Mouse (Mus musculus) hindbrain, embryonic 14.5 days (tissue): Measurements from ENCODE around the gene Nkiras2. TPM values are rescaled to one million over a fixed set of nuclear protein-coding genes. Genes with fewer than 3 reads are reported as not detected.

ENCODE experiments used
- ATAC-seq: fragments of 200-750 bp; cut with Nextera tagmentation; 2 replicates; pipeline ENCODE4 v1.8.0; 2017; ENCODE audit warnings: moderate number of reproducible peaks, mild to moderate bottlenecking, moderate TSS enrichment, moderate library complexity; ENCODE audit not compliant: low FRiP score
- DNase-seq: peaks from one replicate; pipeline ENCODE4 v3.0.0-alpha.2; 2015; ENCODE audit warnings: low spot score
- H3K27ac ChIP-seq: fragments of 300-500 bp; sonication (generic); 2 replicates; pipeline ENCODE4 v1.5.1; 2014; ENCODE audit warnings: mild to moderate bottlenecking, moderate library complexity
- H3K27me3 ChIP-seq: fragments of 300-500 bp; sonication (generic); 2 replicates; pipeline ENCODE4 v1.6.1; 2014; ENCODE audit warnings: mild to moderate bottlenecking, low read length, mixed read lengths; ENCODE audit not compliant: control insufficient read depth, insufficient read depth
- H3K36me3 ChIP-seq: fragments of 300-500 bp; sonication (generic); replicated peaks from 2 replicates; pipeline ENCODE4 v1.6.1; 2014; ENCODE audit not compliant: control insufficient read depth, insufficient read depth
- H3K4me1 ChIP-seq: fragments of 300-500 bp; sonication (generic); replicated peaks from 2 replicates; pipeline ENCODE4 v1.6.1; 2014; ENCODE audit warnings: antibody characterized with exemption, low read length, mixed read lengths; ENCODE audit not compliant: control insufficient read depth, insufficient read depth
- H3K4me2 ChIP-seq: fragments of 300-500 bp; sonication (generic); replicated peaks from 2 replicates; pipeline ENCODE4 v1.6.1; 2014; ENCODE audit warnings: mild to moderate bottlenecking, moderate library complexity
- H3K4me3 ChIP-seq: fragments of 300-500 bp; sonication (generic); replicated peaks from 2 replicates; pipeline ENCODE4 v1.5.1; 2014; ENCODE audit warnings: mild to moderate bottlenecking, low read length
- H3K9ac ChIP-seq: fragments of 300-500 bp; sonication (generic); 2 replicates; pipeline ENCODE4 v1.6.1; 2014
- H3K9me3 ChIP-seq: fragments of 300-500 bp; sonication (generic); 2 replicates; pipeline ENCODE4 v1.6.1; 2016; ENCODE audit warnings: low read length; ENCODE audit not compliant: control insufficient read depth
- WGBS: fragments of 180-500 bp; shearing (Covaris S2); extraction: QIAGEN DNeasy Blood & Tissue Kit; methylation state at CpG from one replicate; pipeline ENCODE4 v1.1.7; 2014; 5-methylcytosine and 5-hydroxymethylcytosine counted together
- polyA plus RNA-seq: library from polyadenylated mRNA; unstranded; fragments of >200 nt; fragmentation: Nextera tagmentation; extraction: Ambion mirVana; gene quantifications from 2 replicates; pipeline ENCODE4 v1.2.1, GENCODE M21; 2014

The Nkiras2 gene
- polyA plus RNA-seq, 1 experiment from 2014 or later = 103 TPM

- Histone ChIP-seq H3K36me3 (no peaks in the 10 kb centered on the region), H3K9me3 (no peaks in the 10 kb centered on the region), H3K4me1 (no peaks in the 10 kb centered on the region), H3K4me2 (no peak overlapping the region), H3K27me3 (0 out of 2 replicates have a peak, but pooled peaks cover 7% of the 10 kb centered on the region), H3K9ac (no peak overlapping the region), H3K27ac (no peak overlapping the region), H3K4me3 (no peak overlapping the region)
- WGBS = 67% methylated on average over 1 of the region's 1 CpGs
- DNase-seq (no peak), ATAC-seq (no peak)
Measured at GRCm38 (mm10) chr11:100671049-100671448, 52.0 kb downstream of the Nkiras2 start.

- no peak overlapping the region for H3K27ac ChIP-seq
Measured at GRCm38 (mm10) chr11:100671956-100672355, 52.9 kb downstream of the Nkiras2 start.

GRCm38 (mm10) chr11:100673169-100673568, 54.1 kb downstream of the Nkiras2 start:
- ATAC-seq = no peak

More at GRCm38 (mm10) chr11:100671956-100672355, 52.9 kb downstream of the Nkiras2 start:
- DNase-seq (no peak), ATAC-seq (no peak)
- H3K4me3 ChIP-seq = no peak overlapping the region
- H3K36me3 ChIP-seq = no peaks in the 10 kb centered on the region
- no peaks in the 10 kb centered on the region for H3K4me1 ChIP-seq
- H3K9ac ChIP-seq = no peak overlapping the region
- no peaks in the 10 kb centered on the region for H3K9me3 ChIP-seq
- H3K27me3 ChIP-seq = 0 out of 2 replicates have a peak, but pooled peaks cover 7% of the 10 kb centered on the region
- 67% methylated on average over 2 of the region's 2 CpGs for WGBS
- no peak overlapping the region for H3K4me2 ChIP-seq

More at GRCm38 (mm10) chr11:100673169-100673568, 54.1 kb downstream of the Nkiras2 start:
- no peak overlapping the region; the same call in 1 of the 2 replicates for H3K9ac ChIP-seq
- H3K27ac ChIP-seq = no peak overlapping the region
- no peak overlapping the region for H3K4me3 ChIP-seq
- WGBS = 2% methylated on average over 23 of the region's 23 CpGs
- 0 out of 2 replicates have a peak, but pooled peaks cover 7% of the 10 kb centered on the region for H3K27me3 ChIP-seq
- peak overlapping the region; percentile 18; the same call in 1 of the 2 replicates for H3K4me2 ChIP-seq
- DNase-seq = no peak
- no peaks in the 10 kb centered on the region for H3K4me1 ChIP-seq
- no peaks in the 10 kb centered on the region for H3K36me3 ChIP-seq
- no peaks in the 10 kb centered on the region for H3K9me3 ChIP-seq

Other genes with a start within 250 kb of the Nkiras2 start
- gene Jup, start 221.5 kb upstream of the Nkiras2 start, polyA plus RNA-seq = 59.6 and 60.2 TPM in 2 replicates
- gene P3h4, start 204.4 kb upstream of the Nkiras2 start, polyA plus RNA-seq = 19.1 and 20.4 TPM in 2 replicates
- gene Fkbp10, start 203.5 kb upstream of the Nkiras2 start, polyA plus RNA-seq = 22.7 and 24.7 TPM in 2 replicates
- 98.5 and 101 TPM in 2 replicates for gene Nt5c3b, start 177.4 kb upstream of the Nkiras2 start, polyA plus RNA-seq
- gene Klhl10, start 177.3 kb upstream of the Nkiras2 start, polyA plus RNA-seq = 0.52 and 0.74 TPM in 2 replicates
- gene Klhl11, start 146.5 kb upstream of the Nkiras2 start, polyA plus RNA-seq = 15.6 and 17.7 TPM in 2 replicates
- gene Acly, start 91.2 kb upstream of the Nkiras2 start, polyA plus RNA-seq = 224 and 244 TPM in 2 replicates
- gene Ttc25, start 73.6 kb upstream of the Nkiras2 start, polyA plus RNA-seq = 2.0 and 2.7 TPM in 2 replicates
- 47.2 and 53.3 TPM in 2 replicates for gene Cnp, start 44.3 kb upstream of the Nkiras2 start, polyA plus RNA-seq
- gene Dnajc7, start 924 bp downstream of the Nkiras2 start, polyA plus RNA-seq = 91.0 and 91.6 TPM in 2 replicates
- gene Zfp385c, start 73.2 kb downstream of the Nkiras2 start, polyA plus RNA-seq = 0.20 and 0.31 TPM in 2 replicates
- gene Dhx58, start 85.0 kb downstream of the Nkiras2 start, polyA plus RNA-seq = 0.85 and 1.7 TPM in 2 replicates
- gene Kat2a, start 93.2 kb downstream of the Nkiras2 start, polyA plus RNA-seq = 57.8 and 64.1 TPM in 2 replicates
- gene Hspb9, start 94.6 kb downstream of the Nkiras2 start, polyA plus RNA-seq = not detected in 2 replicates
- gene Rab5c, start 119.0 kb downstream of the Nkiras2 start, polyA plus RNA-seq = 80.5 and 105 TPM in 2 replicates
- gene Kcnh4, start 140.7 kb downstream of the Nkiras2 start, polyA plus RNA-seq = 7.6 and 8.8 TPM in 2 replicates
- 0.78 TPM in 1 of 2 replicates, not detected in the other for gene Hcrt, start 143.7 kb downstream of the Nkiras2 start, polyA plus RNA-seq
- gene Ghdc, start 151.7 kb downstream of the Nkiras2 start, polyA plus RNA-seq = 2.7 and 4.4 TPM in 2 replicates
- 19.0 and 19.8 TPM in 2 replicates for gene Stat5b, start 231.5 kb downstream of the Nkiras2 start, polyA plus RNA-seq
- gene Stat5a, start 240.1 kb downstream of the Nkiras2 start, polyA plus RNA-seq = 1.4 and 1.7 TPM in 2 replicates